Mouse (Mus musculus): ENCODE measurements at regions not wholly inside any gene's neighbourhood (a gene's known extent, or its start where the extent isn't known, plus 50 kb on each side); places are given as distances from the start of the nearest gene placed in this dataset.

- TF ChIP-seq GATA4 (IDR thresholded peaks at IDR 0.05; ENCODE audit: insufficient replicate concordance, low read length), result no peak
Observed at GRCm38 (mm10) chr14:114776723-114777122, 315.3 kb upstream of the Gpc5 start.

GRCm38 (mm10) chr14:114781821-114782220 lies 310.2 kb upstream of the Gpc5 start:
- no peak for TF ChIP-seq GATA4 (IDR thresholded peaks at IDR 0.05; ENCODE audit: insufficient replicate concordance, low read length)

- no peak for TF ChIP-seq GATA4 (IDR thresholded peaks at IDR 0.05; ENCODE audit: insufficient replicate concordance, low read length)
Observed at GRCm38 (mm10) chr14:114790946-114791830, 300.8 kb upstream of the Gpc5 start.

GRCm38 (mm10) chr14:114791831-114792224 lies 300.2 kb upstream of the Gpc5 start:
- no peak for TF ChIP-seq GATA4 (IDR thresholded peaks at IDR 0.05; ENCODE audit: insufficient replicate concordance, low read length)

- no peak for TF ChIP-seq GATA4 (IDR thresholded peaks at IDR 0.05; ENCODE audit: insufficient replicate concordance, low read length)
Observed at GRCm38 (mm10) chr14:114804643-114805042, 287.4 kb upstream of the Gpc5 start.

GRCm38 (mm10) chr14:114808621-114809020 lies 283.4 kb upstream of the Gpc5 start:
- TF ChIP-seq GATA4 (IDR thresholded peaks at IDR 0.05; ENCODE audit: insufficient replicate concordance, low read length), result no peak

GRCm38 (mm10) chr14:114820677-114821076 lies 271.3 kb upstream of the Gpc5 start:
- no peak for TF ChIP-seq GATA4 (IDR thresholded peaks at IDR 0.05; ENCODE audit: insufficient replicate concordance, low read length)

GRCm38 (mm10) chr14:114821098-114821594 lies 270.9 kb upstream of the Gpc5 start:
- no peak for TF ChIP-seq GATA4 (IDR thresholded peaks at IDR 0.05; ENCODE audit: insufficient replicate concordance, low read length)

- no peak for TF ChIP-seq GATA4 (IDR thresholded peaks at IDR 0.05; ENCODE audit: insufficient replicate concordance, low read length)
Observed at GRCm38 (mm10) chr14:114821672-114822071, 270.3 kb upstream of the Gpc5 start.

- no peak for TF ChIP-seq GATA4 (IDR thresholded peaks at IDR 0.05; ENCODE audit: insufficient replicate concordance, low read length)
Observed at GRCm38 (mm10) chr14:114826662-114827321, 265.2 kb upstream of the Gpc5 start.

- TF ChIP-seq GATA4 (IDR thresholded peaks at IDR 0.05; ENCODE audit: insufficient replicate concordance, low read length), result no peak
Observed at GRCm38 (mm10) chr14:114829310-114829709, 262.7 kb upstream of the Gpc5 start.

- no peak for TF ChIP-seq GATA4 (IDR thresholded peaks at IDR 0.05; ENCODE audit: insufficient replicate concordance, low read length)
Observed at GRCm38 (mm10) chr14:114832987-114833386, 259.0 kb upstream of the Gpc5 start.

- no peak for TF ChIP-seq GATA4 (IDR thresholded peaks at IDR 0.05; ENCODE audit: insufficient replicate concordance, low read length)
Observed at GRCm38 (mm10) chr14:114836723-114837349, 255.2 kb upstream of the Gpc5 start.

- no peak for TF ChIP-seq GATA4 (IDR thresholded peaks at IDR 0.05; ENCODE audit: insufficient replicate concordance, low read length)
Observed at GRCm38 (mm10) chr14:114837652-114838276, 254.3 kb upstream of the Gpc5 start.

- TF ChIP-seq GATA4 (IDR thresholded peaks at IDR 0.05; ENCODE audit: insufficient replicate concordance, low read length), result no peak
Observed at GRCm38 (mm10) chr14:114839340-114839903, 252.6 kb upstream of the Gpc5 start.
